Mouse (Mus musculus) cerebellum, postnatal 4 days (tissue): ENCODE measurements around the gene 1700012P22Rik.

Experiments
- DNase-seq, 2 experiments: peaks; one replicate each; pipeline ENCODE4 v3.0.0; 2022; ENCODE audit warnings: low spot score in 2 of 2, mixed read lengths in 1 of 2

Gene 1700012P22Rik

GRCm38 (mm10) chr4:144438672-144439071, at the start of gene 1700012P22Rik:
1700012P22Rik (minus strand) TSS chr4:144438772.
- no peak for DNase-seq

- no peak for DNase-seq
These were observed 29.5 kb upstream of the 1700012P22Rik start for GRCm38 (mm10) chr4:144468091-144468490.

GRCm38 (mm10) chr4:144465206-144465605, 26.6 kb upstream of the 1700012P22Rik start:
- no peak for DNase-seq

- no peak for DNase-seq
These were observed 25.1 kb upstream of the 1700012P22Rik start, which contains the start of gene Aadacl3 for GRCm38 (mm10) chr4:144463656-144464055. Aadacl3 (minus strand) TSS chr4:144463756.

- no peak for DNase-seq
These were observed 14.6 kb upstream of the 1700012P22Rik start, which contains the start of gene Gm9944 for GRCm38 (mm10) chr4:144453217-144453616. Gm9944 (minus strand) TSS chr4:144453317.

GRCm38 (mm10) chr4:144448546-144448945, 10.0 kb upstream of the 1700012P22Rik start:
- DNase-seq = no peak

GRCm38 (mm10) chr4:144441582-144441981, 3.0 kb upstream of the 1700012P22Rik start:
- DNase-seq = no peak

GRCm38 (mm10) chr4:144441095-144441494, 2.5 kb upstream of the 1700012P22Rik start:
- no peak for DNase-seq

GRCm38 (mm10) chr4:144433216-144433615, 5.4 kb downstream of the 1700012P22Rik start:
- DNase-seq = no peak

- DNase-seq = no peak
These were observed 7.8 kb downstream of the 1700012P22Rik start for GRCm38 (mm10) chr4:144430723-144431122.

GRCm38 (mm10) chr4:144428868-144429267, 9.7 kb downstream of the 1700012P22Rik start:
- DNase-seq = no peak

- DNase-seq = no peak
These were observed 14.0 kb downstream of the 1700012P22Rik start for GRCm38 (mm10) chr4:144424590-144424989.

- DNase-seq = no peak
These were observed 17.9 kb downstream of the 1700012P22Rik start for GRCm38 (mm10) chr4:144420644-144421043.

GRCm38 (mm10) chr4:144408290-144408689, 30.3 kb downstream of the 1700012P22Rik start, which contains the start of gene Pramef12:
Pramef12 (minus strand) TSS chr4:144408464.
- no peak for DNase-seq

- no peak for DNase-seq
These were observed 32.3 kb downstream of the 1700012P22Rik start for GRCm38 (mm10) chr4:144406261-144406660.

GRCm38 (mm10) chr4:144404456-144405086, 34.0 kb downstream of the 1700012P22Rik start:
- no peak for DNase-seq

GRCm38 (mm10) chr4:144402712-144403111, 35.9 kb downstream of the 1700012P22Rik start:
- no peak for DNase-seq

GRCm38 (mm10) chr4:144396316-144396715, 42.3 kb downstream of the 1700012P22Rik start:
- no peak for DNase-seq

GRCm38 (mm10) chr4:144377911-144378310, 60.7 kb downstream of the 1700012P22Rik start, which contains the start of gene Pramef20:
Pramef20 (minus strand) TSS chr4:144377933.
- no peak for DNase-seq
